Mouse (Mus musculus): ENCODE data around the gene Pla2g4d. TPM values are rescaled to one million over a fixed set of nuclear protein-coding genes. Genes with fewer than 3 reads are reported as not detected.

The Pla2g4d gene
- total and polyA plus RNA-seq, 3 experiments, result 0.11 TPM; not detected in 2

- TF ChIP-seq GATA2 (IDR thresholded peaks at IDR 0.05; ENCODE audit: borderline replicate concordance, low read depth, low read length) (no peak), TAL1 (conservative IDR thresholded peaks at IDR 0.05; ENCODE audit: low read depth, low read length) (no peak), GATA1 (IDR thresholded peaks at IDR 0.05; ENCODE audit: borderline replicate concordance, low read length) (no peak), CTCF (IDR thresholded peaks at IDR 0.05; ENCODE audit: low read depth, low read length) (no peak), POLR2AphosphoS5 (IDR thresholded peaks at IDR 0.05; ENCODE audit: insufficient replicate concordance, low read depth, low read length) (no peak)
- ATAC-seq (ENCODE audit: extremely low read depth, insufficient number of reproducible peaks, low FRiP score, poor library complexity, severe bottlenecking) (no peak), DNase-seq (ENCODE audit: low spot score) (no peak)
- Histone ChIP-seq H3K4me3 (ENCODE audit: low read depth, low read length) (no peak overlapping the region), H3K4me1 (ENCODE audit: insufficient read depth, low read depth, low read length) (no peaks in the 10 kb centered on the region), H3K27me3 (ENCODE audit: insufficient read depth, low read length) (peaks cover 7% of the 10 kb centered on the region), H3K9me3 (replicated peaks) (no peaks in the 10 kb centered on the region), H3K36me3 (replicated peaks) (no peaks in the 10 kb centered on the region)
Measured at GRCm38 (mm10) chr2:120285639-120286038, 3.4 kb downstream of the Pla2g4d start.

- ATAC-seq (ENCODE audit: extremely low read depth, insufficient number of reproducible peaks, low FRiP score, poor library complexity, severe bottlenecking), result no peak
- no peak for TF ChIP-seq POLR2AphosphoS5 (IDR thresholded peaks at IDR 0.05; ENCODE audit: insufficient replicate concordance, low read depth, low read length)
- Histone ChIP-seq H3K4me3 (ENCODE audit: low read depth, low read length) (no peak overlapping the region), H3K4me1 (ENCODE audit: insufficient read depth, low read depth, low read length) (peaks cover 5% of the 10 kb centered on the region; the same call in 1 of the 2 replicates), H3K27me3 (ENCODE audit: insufficient read depth, low read length) (peaks cover 7% of the 10 kb centered on the region), H3K36me3 (replicated peaks) (no peaks in the 10 kb centered on the region), H3K9me3 (replicated peaks) (no peaks in the 10 kb centered on the region)
- no peak for DNase-seq (ENCODE audit: low spot score)
Measured at GRCm38 (mm10) chr2:120284705-120285104, 4.3 kb downstream of the Pla2g4d start.

GRCm38 (mm10) chr2:120284094-120284493 is 4.9 kb downstream of the Pla2g4d start:
- H3K4me1 ChIP-seq (ENCODE audit: insufficient read depth, low read depth, low read length), result peaks cover 6% of the 10 kb centered on the region; the same call in 1 of the 2 replicates
- peaks cover 9% of the 10 kb centered on the region for H3K27me3 ChIP-seq (ENCODE audit: insufficient read depth, low read length)
- ATAC-seq (ENCODE audit: extremely low read depth, insufficient number of reproducible peaks, low FRiP score, poor library complexity, severe bottlenecking) (no peak), DNase-seq (ENCODE audit: low spot score) (no peak)
- TF ChIP-seq CTCF (IDR thresholded peaks at IDR 0.05; ENCODE audit: low read depth, low read length) (no peak), GATA1 (IDR thresholded peaks at IDR 0.05; ENCODE audit: borderline replicate concordance, low read length) (no peak), POLR2AphosphoS5 (IDR thresholded peaks at IDR 0.05; ENCODE audit: insufficient replicate concordance, low read depth, low read length) (no peak), GATA2 (IDR thresholded peaks at IDR 0.05; ENCODE audit: borderline replicate concordance, low read depth, low read length) (no peak), TAL1 (conservative IDR thresholded peaks at IDR 0.05; ENCODE audit: low read depth, low read length) (no peak)
- H3K9me3 ChIP-seq (replicated peaks), result no peaks in the 10 kb centered on the region
- H3K4me3 ChIP-seq (ENCODE audit: low read depth, low read length), result no peak overlapping the region
- H3K36me3 ChIP-seq (replicated peaks), result no peaks in the 10 kb centered on the region

GRCm38 (mm10) chr2:120283550-120283949 is 5.4 kb downstream of the Pla2g4d start:
- ATAC-seq (ENCODE audit: extremely low read depth, insufficient number of reproducible peaks, low FRiP score, poor library complexity, severe bottlenecking) (no peak), DNase-seq (ENCODE audit: low spot score) (no peak)
- Histone ChIP-seq H3K36me3 (replicated peaks) (no peaks in the 10 kb centered on the region), H3K4me1 (ENCODE audit: insufficient read depth, low read depth, low read length) (peaks cover 6% of the 10 kb centered on the region; the same call in 1 of the 2 replicates), H3K9me3 (replicated peaks) (no peaks in the 10 kb centered on the region), H3K4me3 (ENCODE audit: low read depth, low read length) (no peak overlapping the region), H3K27me3 (ENCODE audit: insufficient read depth, low read length) (peaks cover 9% of the 10 kb centered on the region)
- TF ChIP-seq GATA1 (IDR thresholded peaks at IDR 0.05; ENCODE audit: borderline replicate concordance, low read length) (no peak), TAL1 (conservative IDR thresholded peaks at IDR 0.05; ENCODE audit: low read depth, low read length) (no peak), GATA2 (IDR thresholded peaks at IDR 0.05; ENCODE audit: borderline replicate concordance, low read depth, low read length) (no peak), POLR2AphosphoS5 (IDR thresholded peaks at IDR 0.05; ENCODE audit: insufficient replicate concordance, low read depth, low read length) (no peak)

- DNase-seq (ENCODE audit: low spot score), result no peak
- H3K36me3 ChIP-seq (replicated peaks), result no peaks in the 10 kb centered on the region
- H3K4me3 ChIP-seq (ENCODE audit: low read depth, low read length), result no peak overlapping the region
- TF ChIP-seq GATA2 (IDR thresholded peaks at IDR 0.05; ENCODE audit: borderline replicate concordance, low read depth, low read length), result no peak
- TF ChIP-seq CTCF (IDR thresholded peaks at IDR 0.05; ENCODE audit: low read depth, low read length), result no peak
- no peak for TF ChIP-seq GATA1 (IDR thresholded peaks at IDR 0.05; ENCODE audit: borderline replicate concordance, low read length)
- TF ChIP-seq POLR2AphosphoS5 (IDR thresholded peaks at IDR 0.05; ENCODE audit: insufficient replicate concordance, low read depth, low read length), result no peak
- TF ChIP-seq TAL1 (conservative IDR thresholded peaks at IDR 0.05; ENCODE audit: low read depth, low read length), result no peak
- H3K4me1 ChIP-seq (ENCODE audit: insufficient read depth, low read depth, low read length), result peaks cover 6% of the 10 kb centered on the region; the same call in 1 of the 2 replicates
- H3K27me3 ChIP-seq (ENCODE audit: insufficient read depth, low read length), result peaks cover 13% of the 10 kb centered on the region; the same call in 1 of the 2 replicates
- no peaks in the 10 kb centered on the region for H3K9me3 ChIP-seq (replicated peaks)
- ATAC-seq (ENCODE audit: extremely low read depth, insufficient number of reproducible peaks, low FRiP score, poor library complexity, severe bottlenecking), result no peak
Measured at GRCm38 (mm10) chr2:120281221-120281620, 7.8 kb downstream of the Pla2g4d start.

GRCm38 (mm10) chr2:120279961-120280360 is 9.0 kb downstream of the Pla2g4d start:
- Histone ChIP-seq H3K4me3 (ENCODE audit: low read depth, low read length) (no peak overlapping the region), H3K9me3 (replicated peaks) (no peaks in the 10 kb centered on the region), H3K4me1 (ENCODE audit: insufficient read depth, low read depth, low read length) (peaks cover 6% of the 10 kb centered on the region; the same call in 1 of the 2 replicates), H3K27me3 (ENCODE audit: insufficient read depth, low read length) (peaks cover 17% of the 10 kb centered on the region), H3K36me3 (replicated peaks) (no peaks in the 10 kb centered on the region)
- ATAC-seq (ENCODE audit: extremely low read depth, insufficient number of reproducible peaks, low FRiP score, poor library complexity, severe bottlenecking) (no peak; the same call in 1 of the 2 replicates), DNase-seq (ENCODE audit: low spot score) (peak; percentile 34)
- TF ChIP-seq CTCF (IDR thresholded peaks at IDR 0.05; ENCODE audit: low read depth, low read length) (peak; percentile 79), GATA1 (IDR thresholded peaks at IDR 0.05; ENCODE audit: borderline replicate concordance, low read length) (no peak), POLR2AphosphoS5 (IDR thresholded peaks at IDR 0.05; ENCODE audit: insufficient replicate concordance, low read depth, low read length) (no peak), TAL1 (conservative IDR thresholded peaks at IDR 0.05; ENCODE audit: low read depth, low read length) (no peak), GATA2 (IDR thresholded peaks at IDR 0.05; ENCODE audit: borderline replicate concordance, low read depth, low read length) (no peak)
